Mouse (Mus musculus): Measurements from ENCODE around the gene Neurod6. TPM values are rescaled to one million over a fixed set of nuclear protein-coding genes. Genes with fewer than 3 reads are reported as not detected.

The Neurod6 gene
- polyA plus RNA-seq, 1 experiment from 2014 or later = not detected

Other genes with a start within 250 kb of the Neurod6 start
- 2.1 and 2.3 TPM in 2 replicates for gene Adcyap1r1, start 229.3 kb downstream of the Neurod6 start, polyA plus RNA-seq (2014; fragmentation: Nextera tagmentation; extraction: Ambion mirVana)
- gene Itprid1, start 155.6 kb upstream of the Neurod6 start, polyA plus RNA-seq (2014; fragmentation: Nextera tagmentation; extraction: Ambion mirVana) = not detected in 2 replicates